Mouse (Mus musculus) heart, embryonic 12.5 days (tissue): ENCODE measurements at regions not wholly inside any gene's neighbourhood (a gene's known extent, or its start where the extent isn't known, plus 50 kb on each side); places are given as distances from the start of the nearest gene placed in this dataset.

Experiments used
- ATAC-seq: fragments of 200-750 bp; cut with Nextera tagmentation; 2 replicates; pipeline ENCODE4 v1.8.0; 2017; ENCODE audit warnings: moderate TSS enrichment, moderate library complexity; ENCODE audit not compliant: insufficient number of reproducible peaks, low FRiP score
- H3K27ac ChIP-seq: fragments of 300-500 bp; sonication (generic); 2 replicates; pipeline ENCODE4 v1.5.1; 2016; ENCODE audit warnings: mild to moderate bottlenecking, moderate library complexity; ENCODE audit not compliant: poor library complexity, severe bottlenecking
- H3K27me3 ChIP-seq: fragments of 300-500 bp; sonication (generic); replicated peaks from 2 replicates; pipeline ENCODE4 v1.6.1; 2016; ENCODE audit warnings: mild to moderate bottlenecking, moderate library complexity
- H3K36me3 ChIP-seq: fragments of 300-500 bp; sonication (generic); 2 replicates; pipeline ENCODE4 v1.6.1; 2016; ENCODE audit warnings: mild to moderate bottlenecking, moderate library complexity
- H3K4me1 ChIP-seq: fragments of 300-500 bp; sonication (generic); replicated peaks from 2 replicates; pipeline ENCODE4 v1.6.1; 2016; ENCODE audit warnings: mild to moderate bottlenecking
- H3K4me2 ChIP-seq: fragments of 300-500 bp; sonication (generic); 2 replicates; pipeline ENCODE4 v1.6.1; 2016; ENCODE audit warnings: mild to moderate bottlenecking, moderate library complexity
- H3K4me3 ChIP-seq: fragments of 300-500 bp; sonication (generic); 2 replicates; pipeline ENCODE4 v1.5.1; 2016; ENCODE audit warnings: mild to moderate bottlenecking
- H3K9ac ChIP-seq: fragments of 300-500 bp; sonication (generic); 2 replicates; pipeline ENCODE4 v1.6.1; 2016; ENCODE audit warnings: mild to moderate bottlenecking, moderate library complexity
- H3K9me3 ChIP-seq: fragments of 300-500 bp; sonication (generic); replicated peaks from 2 replicates; pipeline ENCODE4 v1.6.1; 2016; ENCODE audit warnings: mild to moderate bottlenecking, moderate library complexity
- WGBS: fragments of 180-500 bp; shearing (Covaris S2); methylation state at CpG from one replicate; pipeline ENCODE4 v1.1.7; 2016; 5-methylcytosine and 5-hydroxymethylcytosine counted together

DNA sequence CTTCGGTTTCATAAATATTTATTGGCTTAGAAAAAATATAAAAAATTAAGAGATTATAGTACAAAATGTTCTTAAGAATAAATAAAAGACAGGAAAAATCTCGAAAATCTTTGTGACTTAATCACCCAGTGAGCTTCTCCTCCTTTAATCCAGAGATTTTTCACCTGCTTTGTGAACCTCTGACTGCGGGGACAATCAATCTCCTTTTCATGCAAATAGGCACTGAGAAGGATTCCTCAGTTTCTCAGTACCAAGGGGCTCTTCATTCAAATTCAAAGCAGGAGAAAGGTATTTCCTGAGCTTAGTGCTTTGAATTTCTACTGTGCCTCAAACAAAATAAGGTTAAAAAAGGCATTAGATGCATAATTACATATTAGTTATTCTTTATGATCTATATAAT, 379.0 kb upstream of the Smc2 start:
- no peaks in the 10 kb centered on the region for H3K4me1 ChIP-seq
- no peaks in the 10 kb centered on the region for H3K27me3 ChIP-seq
- no peak overlapping the region for H3K9ac ChIP-seq
- H3K4me2 ChIP-seq, result no peak overlapping the region
- H3K9me3 ChIP-seq, result no peaks in the 10 kb centered on the region
- ATAC-seq, result no peak
- 73% methylated on average over 3 of the region's 3 CpGs for WGBS
- no peak overlapping the region for H3K4me3 ChIP-seq
- no peaks in the 10 kb centered on the region for H3K36me3 ChIP-seq
- H3K27ac ChIP-seq, result no peak overlapping the region

DNA sequence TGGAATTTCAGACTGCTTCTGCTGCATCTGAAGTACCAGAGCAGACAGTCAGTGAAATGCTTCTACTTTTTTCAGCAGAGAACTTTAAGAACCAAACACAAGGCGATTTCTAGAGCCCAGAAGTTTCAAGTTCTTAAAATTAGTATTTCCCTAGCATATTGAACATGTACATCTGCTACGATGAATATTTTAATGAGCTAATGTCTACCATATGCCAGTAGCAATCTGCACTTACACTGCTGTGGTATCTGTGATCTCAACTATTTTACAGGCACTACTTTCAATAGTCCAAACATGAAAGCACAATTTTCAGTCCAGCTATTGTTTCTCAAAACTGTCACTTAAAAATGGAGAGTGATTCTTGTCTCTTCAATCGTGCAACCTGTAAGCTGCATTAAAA, 339.9 kb upstream of the Smc2 start:
- Histone ChIP-seq H3K4me1 (0 out of 2 replicates have a peak, but pooled peaks cover 4% of the 10 kb centered on the region), H3K27ac (no peak overlapping the region), H3K27me3 (no peaks in the 10 kb centered on the region), H3K9ac (no peak overlapping the region), H3K4me3 (no peak overlapping the region), H3K4me2 (no peak overlapping the region), H3K9me3 (no peaks in the 10 kb centered on the region), H3K36me3 (no peaks in the 10 kb centered on the region)
- WGBS, result 72% methylated on average over 3 of the region's 3 CpGs
- ATAC-seq, result no peak

DNA sequence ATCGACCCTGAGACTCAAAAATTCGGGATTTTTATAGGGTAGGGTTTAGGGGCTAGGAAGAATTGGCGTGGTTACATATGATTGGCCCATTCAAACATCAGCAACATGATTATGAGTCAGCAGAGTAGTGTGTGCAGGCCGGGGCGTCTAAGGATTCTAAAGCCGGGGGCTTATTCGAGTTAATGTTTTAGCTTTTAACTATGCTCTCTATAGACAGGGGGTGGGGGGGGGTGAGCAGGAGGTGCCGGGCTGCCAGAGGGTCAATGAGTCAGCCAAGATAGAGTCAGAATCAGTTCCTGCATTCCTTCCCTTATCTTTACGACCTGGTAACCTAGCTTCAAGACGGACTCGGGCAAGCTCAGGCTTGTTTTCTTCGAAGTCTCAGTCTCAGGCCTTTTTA, 333.2 kb upstream of the Smc2 start:
- ATAC-seq, result no peak
- Histone ChIP-seq H3K27ac (no peak overlapping the region), H3K4me1 (no peaks in the 10 kb centered on the region)

DNA sequence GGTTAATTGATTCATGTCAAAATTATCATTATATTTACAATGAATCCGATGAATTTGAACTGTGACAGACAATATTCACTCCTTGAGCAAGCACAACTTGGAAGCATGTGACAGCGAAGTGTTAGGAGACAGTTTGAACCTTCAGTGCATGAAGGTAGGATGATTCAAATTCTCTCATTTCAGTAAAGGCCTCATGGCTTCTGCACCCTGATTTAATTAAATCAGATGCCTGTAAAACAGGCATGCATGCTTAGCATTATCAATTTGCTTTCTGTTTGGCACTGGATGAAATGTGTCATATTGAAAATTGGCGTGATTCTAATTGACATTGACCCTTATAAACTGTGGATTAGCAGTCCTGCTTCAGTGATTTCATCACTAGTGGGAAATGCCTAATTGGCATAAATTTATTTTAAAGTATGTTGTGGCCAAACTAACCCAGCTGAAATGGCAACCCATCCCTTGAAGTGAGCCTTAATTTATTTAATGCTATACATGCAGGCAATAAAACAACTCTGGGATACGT, 321.2 kb upstream of the Smc2 start:
- no peak overlapping the region for H3K9ac ChIP-seq
- H3K4me3 ChIP-seq, result no peak overlapping the region
- H3K4me1 ChIP-seq, result no peaks in the 10 kb centered on the region
- no peaks in the 10 kb centered on the region for H3K9me3 ChIP-seq
- no peak for ATAC-seq
- H3K36me3 ChIP-seq, result no peaks in the 10 kb centered on the region
- H3K4me2 ChIP-seq, result no peak overlapping the region
- WGBS, result 79% methylated on average over 4 of the region's 4 CpGs
- H3K27ac ChIP-seq, result no peak overlapping the region
- no peaks in the 10 kb centered on the region for H3K27me3 ChIP-seq

More for the DNA sequence above, 333.2 kb upstream of the Smc2 start:
- Histone ChIP-seq H3K27me3 (no peaks in the 10 kb centered on the region), H3K9me3 (no peaks in the 10 kb centered on the region), H3K36me3 (no peaks in the 10 kb centered on the region), H3K4me2 (no peak overlapping the region), H3K9ac (no peak overlapping the region), H3K4me3 (no peak overlapping the region)
- WGBS, result 42% methylated on average over 12 of the region's 12 CpGs

DNA sequence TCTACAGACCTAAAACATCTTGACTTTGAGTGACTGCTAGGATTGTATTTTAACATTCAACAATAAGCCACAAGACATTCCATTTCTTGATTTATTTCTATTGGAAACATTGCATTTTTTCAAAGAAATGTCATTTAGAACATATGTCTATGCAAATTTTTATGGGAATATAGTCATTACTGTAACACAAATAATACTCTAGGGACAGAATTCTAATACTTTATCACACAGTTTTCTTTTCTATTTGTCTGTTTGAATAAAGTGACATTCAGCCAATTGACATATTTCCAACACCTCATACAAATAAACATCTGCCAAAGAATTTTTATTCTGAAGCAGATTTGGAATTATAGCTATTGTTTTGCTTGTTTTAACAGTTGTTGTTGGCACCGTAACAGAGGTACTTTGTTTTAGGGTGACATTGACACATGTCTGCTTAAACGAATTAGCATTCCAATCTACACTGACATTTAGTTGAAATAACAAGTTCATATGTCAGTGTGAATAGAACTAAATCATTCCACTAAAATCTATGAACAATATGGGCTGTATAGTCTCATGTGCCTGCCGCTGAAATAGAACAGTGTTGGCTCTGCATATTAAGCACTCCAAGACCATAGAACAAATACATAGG, 320.5 kb upstream of the Smc2 start:
- WGBS, result 75% methylated on average over 3 of the region's 3 CpGs
- Histone ChIP-seq H3K4me3 (no peak overlapping the region), H3K27ac (no peak overlapping the region), H3K27me3 (no peaks in the 10 kb centered on the region), H3K9me3 (no peaks in the 10 kb centered on the region), H3K4me2 (no peak overlapping the region), H3K4me1 (no peaks in the 10 kb centered on the region), H3K9ac (no peak overlapping the region), H3K36me3 (no peaks in the 10 kb centered on the region)
- no peak for ATAC-seq

DNA sequence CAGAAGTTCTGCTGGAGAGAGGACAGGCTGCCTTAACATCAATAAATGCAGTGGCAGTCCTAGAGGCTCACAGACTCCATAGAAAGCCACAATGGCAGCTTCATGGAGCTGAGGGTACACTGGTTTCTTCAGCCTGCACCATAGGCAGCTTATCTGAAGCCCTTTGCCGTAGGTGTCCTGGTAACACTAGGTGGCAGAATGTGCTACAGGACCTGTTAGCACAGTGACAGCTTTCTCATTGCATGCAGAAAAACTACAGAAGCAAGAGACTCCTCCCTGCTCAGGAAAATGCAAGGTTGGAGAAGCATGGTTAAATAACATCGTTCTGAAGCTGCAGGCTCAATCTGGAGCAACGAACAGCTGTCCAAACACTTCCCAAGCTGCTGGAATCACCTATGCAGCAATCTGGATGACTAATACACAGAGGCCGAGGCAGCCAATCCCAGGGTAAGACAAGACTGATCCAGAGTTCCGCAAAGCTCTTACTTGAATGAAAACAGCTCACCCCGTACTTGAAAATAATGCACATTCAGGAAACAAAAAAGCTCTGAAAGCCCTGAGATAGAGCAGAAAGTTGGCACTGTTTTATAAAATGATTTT, 286.4 kb upstream of the Smc2 start:
- Histone ChIP-seq H3K4me2 (no peak overlapping the region), H3K27ac (no peak overlapping the region), H3K27me3 (no peaks in the 10 kb centered on the region), H3K4me1 (no peaks in the 10 kb centered on the region), H3K9me3 (no peaks in the 10 kb centered on the region), H3K4me3 (no peak overlapping the region), H3K9ac (no peak overlapping the region), H3K36me3 (no peaks in the 10 kb centered on the region)
- 61% methylated on average over 6 of the region's 6 CpGs for WGBS
- no peak for ATAC-seq

DNA sequence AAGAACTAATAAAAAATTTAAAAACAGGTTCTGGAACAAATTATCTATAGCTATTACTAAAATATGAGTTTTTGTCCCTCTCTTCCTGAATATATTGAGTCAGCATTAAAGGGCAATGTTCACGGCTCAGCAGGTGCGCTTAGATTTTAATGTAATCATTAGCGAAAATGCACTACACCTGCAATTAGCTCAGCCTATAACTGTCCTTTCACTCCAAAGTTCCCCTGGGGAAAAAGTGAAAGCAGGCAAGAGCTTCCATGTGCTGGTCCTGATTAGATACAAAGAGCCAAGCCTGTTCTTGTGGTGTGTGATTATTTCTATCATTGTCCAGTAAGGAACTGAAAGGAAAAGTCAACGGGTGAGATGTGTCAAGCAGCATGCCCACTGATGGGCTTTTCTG, 262.8 kb upstream of the Smc2 start:
- no peaks in the 10 kb centered on the region for H3K27me3 ChIP-seq

DNA sequence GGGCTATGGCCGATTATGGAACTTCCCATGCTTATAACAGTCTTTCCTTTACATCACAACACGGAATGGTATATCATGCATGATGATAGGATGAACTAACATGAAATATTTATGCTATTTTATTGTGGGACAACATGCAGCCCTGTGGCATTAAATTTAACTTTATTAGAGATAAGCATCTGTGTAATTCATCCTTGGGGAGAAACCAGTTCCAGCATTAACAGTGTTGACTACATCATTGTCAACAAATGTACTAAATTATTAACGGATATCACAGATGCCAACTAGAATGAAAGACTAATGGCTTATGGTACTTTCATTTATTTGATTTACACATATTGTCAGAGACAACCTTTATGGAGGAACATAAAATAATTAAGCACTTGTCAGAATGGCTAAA, 241.3 kb upstream of the Smc2 start:
- Histone ChIP-seq H3K4me3 (no peak overlapping the region), H3K36me3 (no peaks in the 10 kb centered on the region), H3K4me2 (no peak overlapping the region), H3K9ac (no peak overlapping the region), H3K27ac (no peak overlapping the region), H3K27me3 (no peaks in the 10 kb centered on the region), H3K4me1 (no peaks in the 10 kb centered on the region), H3K9me3 (no peaks in the 10 kb centered on the region)
- WGBS, result 75% methylated on average over 3 of the region's 3 CpGs
- no peak for ATAC-seq

More for the DNA sequence above, 262.8 kb upstream of the Smc2 start:
- 75% methylated on average over 4 of the region's 4 CpGs for WGBS
- Histone ChIP-seq H3K4me1 (no peaks in the 10 kb centered on the region), H3K4me2 (no peak overlapping the region), H3K36me3 (no peaks in the 10 kb centered on the region), H3K4me3 (no peak overlapping the region), H3K27ac (no peak overlapping the region), H3K9me3 (no peaks in the 10 kb centered on the region), H3K9ac (no peak overlapping the region)
- ATAC-seq, result no peak

DNA sequence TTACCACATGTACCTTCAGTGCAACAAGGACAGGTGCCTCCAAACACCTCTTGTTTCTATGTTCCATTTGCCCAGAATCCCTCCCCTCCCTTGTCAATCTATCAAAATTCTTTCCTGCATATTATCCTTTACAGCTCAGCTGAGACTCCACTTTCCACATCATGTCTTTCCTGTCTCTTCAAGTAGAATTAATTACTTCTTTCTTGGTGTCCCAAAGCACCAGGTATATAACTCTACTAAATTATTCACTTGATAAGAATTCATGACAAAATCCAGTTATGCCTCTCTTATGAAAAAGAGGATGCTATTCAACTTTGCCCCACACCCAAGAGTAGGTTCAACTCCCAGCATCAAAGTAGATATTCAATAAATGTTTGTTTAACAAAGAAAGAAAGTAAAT, 228.4 kb upstream of the Smc2 start:
- no peaks in the 10 kb centered on the region for H3K4me1 ChIP-seq
- H3K27me3 ChIP-seq, result no peaks in the 10 kb centered on the region
- no peaks in the 10 kb centered on the region for H3K9me3 ChIP-seq
- H3K27ac ChIP-seq, result no peak overlapping the region
- no peak overlapping the region for H3K4me2 ChIP-seq
- no peak overlapping the region for H3K4me3 ChIP-seq
- ATAC-seq, result no peak
- no peaks in the 10 kb centered on the region for H3K36me3 ChIP-seq
- no peak overlapping the region for H3K9ac ChIP-seq

DNA sequence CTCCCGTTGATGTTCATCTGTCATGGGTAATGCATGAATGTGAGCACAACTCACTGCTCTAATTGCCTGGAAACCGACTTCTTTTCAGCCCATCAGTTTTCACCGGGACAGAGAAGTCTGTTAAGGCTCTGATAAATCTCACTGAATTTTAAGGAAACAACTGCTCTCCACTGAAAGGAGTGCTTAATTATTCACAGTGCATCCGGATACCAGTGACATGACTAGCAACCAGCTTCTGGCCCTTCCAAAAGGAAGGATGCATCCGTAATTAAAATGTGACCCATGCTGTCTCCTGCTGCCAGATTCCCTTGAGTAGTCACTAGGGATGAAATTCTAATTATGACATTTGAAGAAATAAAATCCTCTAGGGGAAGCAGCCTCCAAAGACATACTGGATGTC, 228.0 kb upstream of the Smc2 start:
- Histone ChIP-seq H3K4me1 (no peaks in the 10 kb centered on the region), H3K4me3 (no peak overlapping the region), H3K4me2 (no peak overlapping the region), H3K9me3 (no peaks in the 10 kb centered on the region), H3K27ac (no peak overlapping the region), H3K27me3 (no peaks in the 10 kb centered on the region), H3K36me3 (no peaks in the 10 kb centered on the region), H3K9ac (no peak overlapping the region)
- WGBS, result 62% methylated on average over 5 of the region's 5 CpGs
- ATAC-seq, result no peak

DNA sequence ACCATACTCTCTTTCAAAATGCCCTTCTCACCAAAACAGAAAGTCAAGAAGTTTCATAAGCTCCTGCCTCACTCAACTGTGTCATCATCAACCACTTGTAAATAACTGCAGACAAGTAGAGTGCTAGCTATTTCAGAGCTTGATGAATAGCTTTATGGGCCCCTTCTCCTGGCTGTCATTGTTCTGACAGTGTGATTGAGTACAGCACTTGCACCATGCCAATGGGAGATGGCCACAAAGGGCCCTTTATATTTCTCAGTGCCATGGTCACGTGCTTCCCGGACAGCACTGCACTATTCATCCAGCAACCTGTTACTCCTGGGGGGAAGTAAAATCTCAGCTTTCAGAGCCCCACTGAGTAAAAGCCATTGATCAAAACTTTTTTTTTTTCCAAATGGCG, 225.7 kb upstream of the Smc2 start:
- Histone ChIP-seq H3K4me2 (no peak overlapping the region), H3K27me3 (no peaks in the 10 kb centered on the region), H3K36me3 (no peaks in the 10 kb centered on the region), H3K4me3 (no peak overlapping the region), H3K9ac (no peak overlapping the region), H3K27ac (no peak overlapping the region), H3K9me3 (no peaks in the 10 kb centered on the region), H3K4me1 (no peaks in the 10 kb centered on the region)
- ATAC-seq, result no peak
- 49% methylated on average over 3 of the region's 3 CpGs for WGBS
